Mouse (Mus musculus): ENCODE data around the gene Ldlrad1. TPM values are rescaled to one million over a fixed set of nuclear protein-coding genes. Genes with fewer than 3 reads are reported as not detected.

The Ldlrad1 gene
- total RNA-seq, 2 experiments from 2014 or later: not detected

DNA sequence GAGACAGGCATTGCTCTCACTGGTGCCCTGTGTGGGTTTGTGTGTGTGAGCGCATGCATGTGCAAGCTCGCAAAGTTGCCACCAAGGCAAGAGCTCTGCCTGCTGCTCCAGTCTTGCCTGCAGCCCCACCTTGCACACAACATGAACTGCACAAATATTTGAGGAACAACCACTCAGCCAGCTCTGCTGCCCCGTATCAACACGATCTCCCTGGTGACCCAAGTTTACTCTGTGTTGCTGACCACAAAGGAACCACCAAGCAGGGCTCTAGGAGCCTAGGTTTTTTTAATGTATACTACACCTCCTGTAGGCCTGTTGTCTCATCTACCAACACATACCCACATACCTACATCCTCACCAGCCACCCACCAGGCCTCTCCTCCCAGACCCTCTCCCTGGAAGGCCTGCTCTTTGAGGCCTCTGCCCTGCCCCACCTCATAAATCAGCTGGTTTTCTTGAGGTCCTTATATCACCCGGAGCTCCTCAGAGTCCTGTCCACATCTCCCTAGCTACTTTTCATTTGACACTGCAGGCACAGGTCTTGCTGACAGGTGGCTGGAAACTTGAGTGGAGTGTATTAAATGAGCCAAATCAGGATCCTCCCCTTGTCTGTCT is 1.6 kb downstream of the Ldlrad1 start:
- no peak for DNase-seq (ENCODE audit: low spot score)

DNA sequence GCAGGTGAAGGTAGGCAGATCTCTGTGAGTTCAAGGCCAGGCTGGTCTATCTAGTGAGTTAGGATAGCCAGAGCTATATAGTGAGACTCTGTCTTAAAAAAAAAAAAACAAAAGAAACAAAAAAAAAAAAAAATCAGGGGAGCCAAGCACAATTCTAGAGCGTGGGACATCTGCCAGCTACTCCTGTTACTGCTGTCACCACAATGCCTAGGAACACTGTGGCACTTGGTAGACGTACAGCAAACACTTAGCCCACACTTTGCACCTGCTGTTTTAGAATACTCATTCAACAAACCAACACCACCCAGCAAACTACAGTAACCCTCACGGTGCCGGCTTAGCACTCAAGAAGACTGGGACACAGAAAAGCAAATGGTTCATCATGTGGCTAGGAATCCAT is 2.5 kb downstream of the Ldlrad1 start:
- DNase-seq (ENCODE audit: low spot score): no peak

DNA sequence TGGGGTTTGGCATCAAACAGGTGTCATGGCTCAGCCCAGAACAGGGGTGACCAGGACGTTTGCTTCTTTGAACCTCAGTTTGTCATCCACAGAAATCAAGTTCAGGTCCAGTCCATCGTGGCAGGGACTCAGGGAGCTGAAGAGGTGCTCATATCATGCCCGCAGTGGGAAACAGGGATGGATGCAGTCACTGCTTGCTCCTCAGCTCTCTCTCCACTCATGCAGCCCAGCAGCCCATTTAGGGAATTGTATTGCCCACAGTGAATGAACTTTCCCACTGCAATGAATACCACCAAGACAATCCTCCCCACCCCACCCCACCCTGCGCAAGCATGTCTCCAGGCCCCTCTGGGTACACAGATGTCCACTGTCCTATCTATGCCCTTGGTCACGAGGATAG is 3.0 kb downstream of the Ldlrad1 start:
- no peak for DNase-seq (ENCODE audit: low spot score)

DNA sequence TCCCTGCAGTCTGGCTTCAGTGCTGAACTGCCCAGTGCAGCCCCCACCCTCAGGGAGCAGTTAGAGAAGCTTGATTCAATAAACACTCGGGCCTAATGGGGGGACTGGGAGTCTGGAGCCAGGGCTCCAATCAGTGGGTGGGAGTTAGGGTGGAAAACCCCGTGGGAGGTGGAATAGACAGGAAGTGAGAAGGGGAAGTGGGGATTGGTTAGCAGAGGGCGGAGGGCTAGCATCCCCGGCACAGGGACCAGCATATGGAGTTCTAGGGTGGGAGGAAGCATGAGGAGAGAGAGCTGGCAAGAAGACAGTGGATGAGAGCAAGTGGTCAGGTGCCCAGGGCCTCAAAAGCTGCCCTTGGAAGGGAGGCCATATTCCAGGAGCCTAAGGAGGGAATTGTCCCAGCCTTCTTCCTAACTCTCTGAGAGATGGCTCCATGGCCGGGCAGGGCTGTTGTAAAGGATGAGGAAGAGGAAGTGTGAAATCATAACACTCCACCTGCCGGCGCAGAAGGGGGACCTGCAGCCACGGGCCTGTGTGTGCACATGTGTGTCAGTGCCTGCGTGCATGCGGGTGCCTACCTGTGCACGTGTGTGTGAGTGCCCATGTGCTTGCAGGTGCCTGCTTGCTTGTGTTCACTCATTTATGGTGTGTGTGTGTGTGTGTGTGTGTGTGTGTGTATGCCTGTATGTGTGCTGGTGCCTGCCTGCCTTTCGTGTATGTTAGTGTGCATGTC is 4.5 kb downstream of the Ldlrad1 start:
- DNase-seq (ENCODE audit: low spot score): no peak

DNA sequence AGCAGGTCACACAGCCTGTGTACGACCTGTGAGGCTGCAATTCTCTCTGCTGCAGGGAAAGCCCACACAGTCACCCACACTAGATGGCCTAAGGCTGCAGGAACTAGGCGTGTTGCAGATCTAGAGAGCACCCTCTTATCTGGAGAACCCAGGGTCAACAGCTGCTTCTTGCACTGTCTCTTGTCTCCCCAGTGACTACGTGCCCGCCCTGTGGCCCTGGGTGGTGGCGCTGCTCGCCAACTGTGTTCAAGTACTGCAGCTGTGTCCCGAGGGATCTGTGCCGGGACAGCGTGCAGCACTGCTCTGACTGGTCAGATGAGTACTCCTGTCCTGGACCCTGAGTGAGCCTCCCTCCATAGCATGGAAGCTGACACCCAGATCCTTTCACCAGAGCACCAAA is 8.6 kb downstream of the Ldlrad1 start:
- no peak for DNase-seq (ENCODE audit: low spot score)

DNA sequence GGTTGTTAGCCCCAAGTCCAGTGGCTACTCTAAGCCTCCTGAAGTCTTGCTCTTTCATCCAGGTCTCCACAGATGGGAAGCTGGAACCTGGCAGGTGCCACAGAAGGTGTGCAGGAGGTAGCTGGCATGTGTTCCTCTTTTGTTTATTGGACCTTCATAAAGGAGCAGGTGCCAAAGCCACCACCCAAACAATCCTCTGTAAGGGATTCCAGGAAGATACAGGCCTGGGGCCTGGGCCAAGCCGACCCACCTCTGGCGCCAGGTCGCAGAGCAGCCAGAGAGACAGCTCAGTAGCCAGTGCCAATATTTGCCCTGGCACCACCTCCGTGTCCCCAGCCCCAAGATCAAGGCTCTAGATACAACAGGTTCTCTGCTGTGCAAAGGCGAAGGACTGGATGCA is 12.5 kb downstream of the Ldlrad1 start:
- DNase-seq (ENCODE audit: low spot score): no peak

DNA sequence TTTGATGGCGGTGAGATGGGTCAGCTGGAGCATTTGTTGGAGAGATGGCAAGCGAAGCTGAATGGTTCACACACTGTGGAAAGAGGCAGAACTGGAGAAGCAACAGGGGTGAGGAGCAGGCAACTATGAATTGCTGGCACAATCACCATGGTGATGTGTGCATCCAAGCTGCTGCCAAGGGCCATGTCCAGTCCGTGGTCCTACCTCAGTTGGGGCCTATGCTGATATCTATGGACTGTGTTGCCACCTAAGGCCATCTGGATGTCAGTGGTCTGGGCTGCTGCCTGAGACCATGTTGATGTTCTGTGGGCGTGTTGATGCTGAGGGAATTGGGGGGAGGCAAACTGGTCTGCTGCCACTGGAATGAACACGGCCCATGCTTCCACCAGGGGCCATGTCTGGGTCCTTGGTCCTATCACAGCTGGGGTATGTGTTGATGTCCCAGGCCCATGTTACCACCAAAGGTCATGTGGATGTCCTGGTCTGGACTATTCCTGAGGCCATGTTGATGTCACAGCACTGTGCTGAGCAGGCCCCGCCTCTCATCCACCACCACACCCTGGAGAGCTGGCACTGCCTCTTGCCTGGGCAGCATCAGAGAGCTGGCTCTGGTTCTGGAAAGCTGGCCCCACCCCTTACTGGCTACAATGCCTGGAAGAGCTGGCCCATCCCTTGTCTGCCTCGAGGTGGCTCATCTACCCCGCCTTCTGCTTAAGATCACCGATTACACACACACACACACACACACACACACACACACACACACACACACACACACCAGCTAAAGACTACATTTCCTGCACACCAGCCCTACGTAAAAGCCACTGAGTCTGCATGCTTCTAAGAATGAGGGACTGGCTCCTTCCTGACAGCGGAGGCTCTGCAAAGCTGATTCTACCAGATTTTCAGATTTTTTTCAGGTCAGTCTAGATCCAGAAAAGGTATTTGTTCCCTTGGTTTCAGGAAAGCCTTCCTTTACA is 14.5 kb downstream of the Ldlrad1 start:
- DNase-seq (ENCODE audit: low spot score): peak; percentile 37

DNA sequence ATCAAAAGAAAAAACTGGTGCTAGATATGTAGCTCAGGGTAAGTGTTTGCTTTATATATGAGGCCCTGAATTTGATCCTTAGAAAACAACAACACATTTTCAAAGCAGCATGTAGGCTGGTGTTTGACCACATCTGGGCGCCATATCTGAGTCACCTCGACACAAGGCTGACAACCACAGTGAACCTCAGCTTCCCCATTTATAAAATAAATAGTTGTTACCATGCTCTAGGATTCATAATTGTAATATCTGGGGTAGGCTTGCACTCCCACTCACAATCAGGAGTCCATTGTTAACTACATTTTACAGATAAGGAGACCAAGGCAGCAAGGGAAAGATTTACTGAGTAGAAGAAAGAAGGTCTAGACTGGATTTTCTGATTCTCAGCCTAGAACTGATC is 17.3 kb downstream of the Ldlrad1 start:
- no peak for DNase-seq (ENCODE audit: low spot score)

DNA sequence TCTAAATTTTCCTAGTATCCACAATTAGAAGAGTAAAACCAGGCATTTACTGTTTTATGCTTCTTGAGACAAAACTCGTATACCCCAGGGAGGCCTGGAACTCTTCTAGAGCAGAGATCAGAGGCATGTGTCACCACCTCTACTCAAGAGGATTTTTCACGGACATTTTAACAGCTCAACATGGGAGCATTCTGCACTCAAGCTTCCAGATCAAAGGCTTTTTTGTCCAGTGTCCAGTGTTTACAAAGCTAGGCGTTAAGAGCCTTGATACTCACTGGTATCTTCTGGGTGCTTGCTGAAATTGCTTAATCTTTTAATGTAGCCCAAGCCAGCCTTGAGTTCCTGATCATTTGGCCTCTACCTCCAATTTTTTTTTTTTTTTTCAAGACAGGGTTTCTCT is 23.2 kb downstream of the Ldlrad1 start:
- no peak for DNase-seq (ENCODE audit: low spot score)

DNA sequence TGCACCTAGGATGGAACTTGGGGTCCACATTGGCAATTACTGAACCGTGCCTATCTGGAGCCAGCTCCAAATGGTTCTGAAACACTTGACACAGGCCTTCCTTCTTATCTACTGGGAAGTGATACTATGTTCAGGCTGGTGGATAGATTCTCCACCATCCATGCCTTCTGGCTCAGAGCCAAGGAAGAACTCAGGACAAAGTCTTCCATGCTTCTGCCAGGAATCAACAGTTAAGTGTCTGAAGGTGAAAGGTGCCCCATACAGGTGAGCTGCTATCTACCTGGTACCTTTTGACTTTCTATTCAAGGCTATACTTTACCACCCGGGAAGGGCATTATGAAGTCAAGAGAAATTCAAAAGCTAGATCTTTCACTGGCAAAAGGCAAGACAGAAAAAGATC is 29.3 kb downstream of the Ldlrad1 start:
- no peak for DNase-seq (ENCODE audit: low spot score)

DNA sequence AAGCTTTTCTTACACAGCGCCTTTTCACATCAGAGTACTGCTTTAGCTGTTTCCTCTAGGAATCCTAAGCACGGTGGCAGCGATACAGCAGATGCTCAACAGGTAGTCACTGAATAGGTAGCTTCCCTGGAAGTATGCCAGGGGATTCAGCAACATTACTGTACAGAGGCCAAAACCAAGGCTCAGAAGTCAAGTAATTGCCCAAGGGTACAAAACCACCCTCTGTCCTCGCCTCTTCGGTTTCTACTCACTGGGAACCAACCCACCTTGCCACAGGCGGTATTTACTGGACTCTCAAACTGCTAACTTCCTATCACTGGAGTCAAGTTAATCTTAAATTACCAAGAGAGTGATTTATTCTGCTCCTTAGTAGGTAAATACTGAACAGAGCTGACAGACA is 31.2 kb downstream of the Ldlrad1 start:
- DNase-seq (ENCODE audit: low spot score): no peak

DNA sequence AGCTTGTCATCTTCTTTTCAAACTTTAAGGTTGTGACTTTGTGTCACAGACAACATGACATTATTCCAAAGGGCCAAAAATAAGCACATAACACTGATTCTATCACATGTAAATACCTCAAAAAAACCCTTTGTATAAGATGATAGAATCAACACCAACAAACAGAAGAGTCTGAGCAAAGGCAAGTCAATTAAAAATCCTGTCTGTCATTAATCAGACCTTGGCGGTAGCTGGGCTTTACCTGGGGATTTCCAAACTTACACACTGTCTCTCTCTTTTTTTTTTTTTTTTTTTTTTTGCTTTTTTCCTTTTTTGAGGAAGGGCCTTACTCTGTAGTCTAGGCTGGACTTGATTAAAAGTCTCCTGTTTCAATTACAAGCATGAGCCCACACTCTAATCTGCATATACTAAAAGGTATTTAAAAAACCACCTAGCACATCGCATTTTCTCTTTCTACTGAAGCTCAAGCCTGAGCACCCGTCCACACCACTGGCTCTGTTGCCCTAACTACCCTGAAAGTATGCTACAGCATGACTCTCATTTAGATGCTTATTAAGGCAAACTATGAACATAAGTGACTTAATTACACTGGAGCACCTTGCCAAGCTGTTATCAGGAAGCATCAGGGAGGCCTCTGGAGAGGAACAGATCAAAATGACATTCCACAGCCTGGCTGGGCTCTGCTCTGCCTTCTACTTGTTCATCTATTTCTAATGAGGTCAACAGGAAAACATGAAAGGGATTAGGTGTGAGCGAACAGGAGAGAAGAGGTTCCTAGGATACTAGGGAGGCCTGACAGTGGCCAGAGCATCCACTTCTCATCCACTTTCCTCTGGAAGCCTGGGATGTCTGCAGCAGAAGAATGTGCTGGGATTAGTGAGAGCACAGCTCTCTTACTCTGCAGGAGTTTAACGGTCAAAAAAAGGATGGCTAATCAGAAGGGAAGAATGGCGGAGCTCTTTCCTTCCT is 34.7 kb downstream of the Ldlrad1 start:
- DNase-seq (ENCODE audit: low spot score): no peak

DNA sequence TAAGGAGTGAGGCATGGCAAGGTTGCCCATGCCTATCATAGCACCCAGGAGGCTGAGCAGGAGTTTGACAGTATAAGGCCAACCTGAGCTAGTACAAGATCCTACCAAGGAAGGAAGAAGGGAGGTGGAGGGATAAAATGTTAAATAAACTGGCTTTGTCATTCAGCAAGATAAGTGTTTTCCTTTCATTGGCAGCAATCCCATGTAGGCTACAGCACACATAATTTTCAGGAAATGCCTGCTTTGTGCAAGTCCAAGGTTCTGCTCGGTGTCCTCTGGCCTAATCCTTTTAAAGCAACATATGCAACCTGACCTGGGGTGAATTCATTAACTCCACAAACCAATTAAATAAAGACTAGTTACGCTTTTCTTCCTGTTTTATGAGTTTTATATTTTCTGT is 36.4 kb downstream of the Ldlrad1 start:
- no peak for DNase-seq (ENCODE audit: low spot score)

DNA sequence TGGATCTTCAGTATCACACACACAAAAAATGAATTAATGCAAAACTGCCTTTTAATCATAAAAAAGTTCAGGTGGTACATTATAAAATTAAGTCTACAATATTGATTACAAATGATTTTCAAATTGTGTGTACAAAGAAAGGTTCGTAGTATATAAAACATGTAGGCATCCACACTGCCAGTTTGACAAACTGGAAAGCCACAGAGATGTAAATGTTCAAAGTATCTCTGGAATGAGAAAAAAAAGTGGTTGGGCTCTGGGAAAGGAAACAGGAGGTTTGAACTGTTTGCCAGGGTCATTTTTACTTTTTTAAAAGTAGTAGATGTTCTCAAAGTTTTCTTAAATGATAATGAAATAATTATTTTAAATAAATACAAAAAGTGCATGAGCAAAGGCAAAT is 37.1 kb downstream of the Ldlrad1 start:
- DNase-seq (ENCODE audit: low spot score): no peak

DNA sequence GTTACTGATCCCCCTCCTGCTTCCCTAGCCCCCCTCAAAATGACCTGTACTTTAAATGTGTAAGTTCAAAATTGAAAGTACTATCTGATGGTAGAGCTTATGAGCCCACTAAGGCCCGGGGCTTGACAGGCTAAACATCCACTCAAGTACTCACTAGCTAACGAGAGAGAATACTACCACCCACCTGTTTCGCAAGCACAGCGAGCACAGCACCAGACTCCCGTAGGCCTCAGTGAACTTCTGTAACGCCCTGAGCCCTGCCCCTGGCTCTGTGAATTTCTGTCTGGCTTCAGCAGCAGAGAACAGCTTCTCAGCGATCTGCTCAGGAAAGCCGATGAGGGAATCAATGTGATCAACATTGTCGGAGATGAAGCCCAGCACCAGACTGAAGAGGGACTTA is 38.1 kb downstream of the Ldlrad1 start:
- DNase-seq (ENCODE audit: low spot score): no peak

DNA sequence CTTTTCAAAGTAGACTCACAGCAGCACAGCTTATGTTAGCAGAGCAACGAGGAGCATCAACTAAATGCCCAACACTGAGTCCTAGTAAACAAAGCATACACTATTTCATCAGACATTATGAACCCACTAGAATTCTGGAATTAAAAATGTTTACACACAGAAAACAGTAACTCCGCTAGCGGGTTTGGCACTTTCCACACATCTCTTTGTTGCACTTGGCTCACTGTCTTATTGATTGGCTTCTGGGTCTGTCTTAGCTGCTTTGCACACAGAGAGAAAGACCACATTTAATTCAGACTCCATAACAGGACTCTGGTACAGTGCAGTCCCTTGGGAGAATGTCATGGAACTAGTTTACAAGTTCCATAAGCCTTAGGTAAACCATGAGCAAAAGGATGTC is 39.1 kb downstream of the Ldlrad1 start:
- no peak for DNase-seq (ENCODE audit: low spot score)

DNA sequence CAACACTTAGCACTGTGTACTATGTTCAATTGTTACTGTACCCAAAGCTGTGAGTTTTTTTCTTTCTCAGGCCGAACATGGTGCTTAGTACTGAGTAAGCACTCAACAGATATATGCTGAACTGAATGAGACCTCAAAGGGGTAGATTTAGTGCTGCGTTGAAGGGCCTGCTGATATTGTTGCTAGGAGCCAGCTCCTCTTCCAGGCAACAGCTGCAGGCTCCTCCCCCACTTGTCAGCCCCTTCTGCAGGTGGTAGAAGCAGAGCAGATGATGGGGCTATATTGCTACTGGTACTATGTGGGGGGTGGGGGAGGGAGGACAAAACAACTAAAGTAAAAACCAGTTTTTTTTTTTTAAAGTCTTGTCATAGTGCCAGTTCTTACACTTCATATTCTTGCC is 40.5 kb downstream of the Ldlrad1 start:
- no peak for DNase-seq (ENCODE audit: low spot score)

DNA sequence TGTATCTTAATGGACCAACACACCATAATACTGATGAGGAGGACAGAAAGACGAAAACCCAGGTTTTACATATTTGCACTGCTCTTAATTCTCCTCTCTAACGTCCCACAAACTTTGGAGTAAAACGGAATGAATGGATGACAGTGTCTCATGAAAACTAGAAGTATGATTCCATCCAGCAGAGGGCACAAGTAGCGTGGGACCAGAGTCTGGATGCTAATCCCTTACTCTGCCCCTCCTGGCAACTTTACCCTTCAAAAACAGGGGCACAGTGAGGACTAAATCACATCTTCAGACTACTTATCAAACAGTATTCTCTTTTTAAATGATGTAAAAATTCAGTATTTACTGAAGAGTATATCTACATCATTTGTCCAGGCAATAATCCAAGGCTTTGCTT is 41.5 kb downstream of the Ldlrad1 start:
- peak; percentile 49 for DNase-seq (ENCODE audit: low spot score)

DNA sequence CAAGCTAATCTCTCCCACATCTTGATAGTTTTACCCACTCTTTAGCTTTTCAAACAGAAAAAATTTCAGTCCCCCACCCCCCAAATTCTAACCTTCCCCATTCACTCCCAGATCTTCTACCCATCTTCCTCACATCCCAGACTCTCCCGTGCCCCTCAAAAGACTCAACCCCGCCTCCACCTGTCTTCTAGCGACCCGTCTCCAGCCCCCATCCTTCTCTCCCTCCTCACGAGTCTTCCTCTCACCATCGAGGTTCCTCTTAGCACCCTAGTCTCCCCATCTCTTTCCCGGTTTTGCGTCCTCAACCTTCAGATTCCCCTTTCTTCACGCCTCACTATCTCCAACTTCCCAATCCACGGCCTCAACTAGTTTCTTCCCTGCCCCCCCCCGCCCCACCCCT is 43.5 kb downstream of the Ldlrad1 start:
- DNase-seq (ENCODE audit: low spot score): peak; percentile 3

DNA sequence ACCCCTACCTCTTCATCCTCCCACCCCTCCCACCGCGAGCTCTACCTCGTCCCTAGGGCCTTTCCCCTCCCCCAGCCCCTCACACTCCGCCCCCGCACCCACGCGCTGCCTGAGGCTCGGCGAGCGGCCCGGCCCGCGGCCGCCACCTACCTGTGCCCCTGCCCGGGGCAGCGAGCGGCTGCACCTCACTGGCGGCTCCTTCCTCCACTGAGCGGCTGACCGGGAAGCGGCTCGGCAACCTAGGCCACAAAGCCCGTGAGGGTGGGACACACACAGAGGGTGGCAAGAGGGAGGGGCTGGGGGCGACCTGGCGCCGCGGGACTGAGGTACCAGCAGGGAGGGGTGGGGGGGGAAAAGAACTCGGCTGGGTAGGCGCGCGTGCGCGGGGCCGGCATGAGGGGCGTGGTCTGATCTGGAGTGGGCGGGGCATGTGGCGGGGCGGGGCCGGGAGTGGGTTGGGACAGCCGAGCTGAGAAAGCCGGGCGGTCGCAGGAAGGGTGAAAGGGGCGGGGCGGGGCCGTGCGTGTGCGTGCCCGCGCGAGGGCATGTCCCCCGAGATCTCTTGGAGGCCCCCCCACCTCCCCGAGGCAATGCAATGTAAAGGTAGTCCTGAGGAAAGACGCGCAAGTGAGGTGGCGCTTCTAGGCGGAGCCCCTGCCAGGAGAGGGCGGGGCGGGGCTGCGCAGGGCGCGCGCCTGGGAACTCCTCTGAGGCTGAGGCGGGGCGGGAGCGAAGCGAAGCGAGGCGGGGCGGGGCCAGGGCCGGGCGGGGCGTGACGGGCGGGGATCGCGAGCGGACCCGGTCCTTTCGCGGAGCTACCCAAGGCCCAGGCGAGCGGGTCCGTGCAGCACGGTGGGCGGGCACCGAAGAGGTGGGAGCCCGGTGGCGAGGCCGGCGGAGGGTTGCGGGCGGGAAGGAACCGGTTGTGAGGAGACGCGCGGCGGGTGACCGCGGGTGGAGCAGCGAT is 44.4 kb downstream of the Ldlrad1 start, which contains the start of the genes Lrrc42 and Hspb11:
TSS of gene Lrrc42 (minus strand) at position 408 of the 967 bp plus-strand sequence.
TSS of gene Hspb11 (plus strand) at position 469 of the 967 bp plus-strand sequence.
- peak; percentile 92 for DNase-seq (ENCODE audit: low spot score)
